In the genomic region with DNA sequence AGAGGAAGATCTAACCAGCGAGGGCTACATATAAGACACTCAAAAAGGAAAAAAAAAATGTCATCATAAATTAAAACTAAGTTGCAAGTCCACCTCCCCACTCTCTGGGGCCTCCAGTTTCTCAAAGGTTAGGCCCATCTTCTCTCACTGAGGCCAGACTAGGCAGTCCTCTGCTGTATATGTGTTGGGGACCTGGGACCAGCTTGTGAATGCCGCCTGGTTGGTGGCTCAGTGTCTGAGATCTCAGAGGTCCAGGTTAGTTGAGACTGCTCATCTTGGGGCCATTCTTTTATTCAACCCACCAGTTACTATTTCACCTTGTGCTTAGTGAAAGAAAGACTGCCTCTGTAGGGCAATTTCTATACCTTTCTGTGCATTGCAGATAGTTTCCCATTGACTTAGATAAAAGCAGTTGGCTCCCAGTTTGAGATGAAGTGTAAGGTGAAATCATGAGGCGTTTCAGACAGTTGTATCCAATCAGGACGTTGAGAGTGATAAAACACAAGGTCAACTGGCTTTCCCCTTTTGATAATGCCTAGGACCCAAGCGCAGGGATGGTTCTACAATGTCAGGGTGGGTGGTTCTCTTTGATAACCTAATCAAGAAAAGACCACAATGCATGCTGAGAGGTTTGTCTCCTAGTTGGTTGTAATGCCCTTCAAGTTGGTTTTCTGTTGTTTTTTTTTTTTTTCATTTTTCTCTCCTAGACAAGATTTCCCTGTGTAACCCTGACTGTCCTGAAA, we compare ENCODE assay signal across 19 mouse cellular contexts. TPM values are rescaled to one million over a fixed set of nuclear protein-coding genes. Genes with fewer than 3 reads are reported as not detected.
DNase-seq lines count a peak whose midpoint lies in the region; ATAC-seq and TF ChIP-seq lines count a peak whose summit lies in the region.
"Had no signal": no experiment of that assay in that cellular context is flagged by ENCODE, and none has a peak within 500 bp of the region (broad histone marks: within the 10 kb centered on the region; RNA-seq: fewer than 3 reads in every experiment).

No protein-coding gene starts in this region.

- H3K27me3 ChIP-seq in heart, embryonic 11.5 days (ENCODE audit: control insufficient read depth, insufficient read depth, low read length) = no peaks in the 10 kb centered on the region
- no peaks in the 10 kb centered on the region for H3K27me3 ChIP-seq in stomach, embryonic 15.5 days (replicated peaks)
- no peaks in the 10 kb centered on the region for H3K27me3 ChIP-seq in stomach, postnatal 0 days (ENCODE audit: control insufficient read depth, insufficient read depth, low read length)
- H3K27me3 ChIP-seq: embryonic facial prominence, embryonic 12.5 days; neural tube, embryonic 12.5 days had no signal

- H3K4me2 ChIP-seq in heart, embryonic 11.5 days = no peak overlapping the region
- no peak overlapping the region for H3K4me2 ChIP-seq in stomach, embryonic 15.5 days
- H3K4me2 ChIP-seq in stomach, postnatal 0 days (replicated peaks; ENCODE audit: low read depth) = no peak overlapping the region
- H3K4me2 ChIP-seq: embryonic facial prominence, embryonic 12.5 days; lung, embryonic 14.5 days; neural tube, embryonic 12.5 days had no signal

- H3K27ac ChIP-seq in heart, embryonic 11.5 days (ENCODE audit: low read depth, low read length) = no peak overlapping the region
- H3K27ac ChIP-seq in stomach, embryonic 15.5 days = no peak overlapping the region
- no peak overlapping the region for H3K27ac ChIP-seq in stomach, postnatal 0 days (replicated peaks)
- H3K27ac ChIP-seq: embryonic facial prominence, embryonic 12.5 days; hindbrain, embryonic 10.5 days; neural tube, embryonic 12.5 days had no signal

- peaks cover 13% of the 10 kb centered on the region for H3K4me1 ChIP-seq in heart, embryonic 11.5 days (ENCODE audit: control insufficient read depth, insufficient read depth, low read length)
- no peaks in the 10 kb centered on the region for H3K4me1 ChIP-seq in stomach, embryonic 15.5 days
- no peaks in the 10 kb centered on the region for H3K4me1 ChIP-seq in stomach, postnatal 0 days (replicated peaks; ENCODE audit: control insufficient read depth, insufficient read depth)
- H3K4me1 ChIP-seq: hindbrain, embryonic 10.5 days; neural tube, embryonic 12.5 days had no signal

- no peak for DNase-seq in heart, adult 18-20 months
- no peak for DNase-seq in stomach, postnatal 0 days (ENCODE audit: low spot score)
- peak; percentile 49 for DNase-seq in liver
- DNase-seq in cerebellum, postnatal 14 days = no peak
- DNase-seq in cerebellum, adult 8-10 months = no peak
- DNase-seq: adrenal gland, postnatal 25 days; B cell, adult 2 months; cerebellum, postnatal 10 days; gastrocnemius, postnatal 36 days; kidney, postnatal 14 days; layer of hippocampus, adult 9-11 months; lung, embryonic 14.5 days had no signal

- 38% methylated on average over 5 of the region's 5 CpGs for WGBS in heart, embryonic 11.5 days (ENCODE audit: insufficient replicate concordance)
- 62% methylated on average over 5 of the region's 5 CpGs for WGBS in stomach, embryonic 15.5 days
- WGBS in stomach, postnatal 0 days = 67% methylated on average over 5 of the region's 5 CpGs

- H3K9me3 ChIP-seq in heart, embryonic 11.5 days (replicated peaks; ENCODE audit: control insufficient read depth, low read length) = no peaks in the 10 kb centered on the region
- no peaks in the 10 kb centered on the region for H3K9me3 ChIP-seq in stomach, embryonic 15.5 days
- no peaks in the 10 kb centered on the region for H3K9me3 ChIP-seq in stomach, postnatal 0 days (ENCODE audit: control insufficient read depth, low read length)
- H3K9me3 ChIP-seq: embryonic facial prominence, embryonic 12.5 days; hindbrain, embryonic 10.5 days; neural tube, embryonic 12.5 days had no signal

- no peak overlapping the region for H3K4me3 ChIP-seq in heart, embryonic 11.5 days (ENCODE audit: low read depth, low read length)
- H3K4me3 ChIP-seq in stomach, embryonic 15.5 days (replicated peaks) = no peak overlapping the region
- H3K4me3 ChIP-seq in stomach, postnatal 0 days (ENCODE audit: low read depth, low read length) = no peak overlapping the region
- H3K4me3 ChIP-seq: embryonic facial prominence, embryonic 12.5 days; hindbrain, embryonic 10.5 days; neural tube, embryonic 12.5 days had no signal

- peaks cover 19% of the 10 kb centered on the region for H3K36me3 ChIP-seq in heart, embryonic 11.5 days (ENCODE audit: control insufficient read depth, insufficient read depth, low read length)
- peaks cover 23% of the 10 kb centered on the region for H3K36me3 ChIP-seq in stomach, embryonic 15.5 days
- H3K36me3 ChIP-seq in stomach, postnatal 0 days (ENCODE audit: control insufficient read depth, insufficient read depth, low read length) = peaks cover 11% of the 10 kb centered on the region; the same call in 1 of the 2 replicates

- ATAC-seq in heart, embryonic 11.5 days (replicated peaks; ENCODE audit: insufficient number of reproducible peaks, low FRiP score, low TSS enrichment) = 0 out of 2 replicates have a peak, but pooled peaks have one; percentile 42
- peak; percentile 58; the same call in 1 of the 2 replicates for ATAC-seq in stomach, embryonic 15.5 days (ENCODE audit: insufficient read depth, low FRiP score, low read depth)
- no peak for ATAC-seq in stomach, postnatal 0 days (ENCODE audit: low FRiP score, low TSS enrichment)
- peak; percentile 93 for ATAC-seq in megakaryocyte progenitor cell, adult 5-6 weeks (replicated peaks; ENCODE audit: poor library complexity)
- ATAC-seq: inflammation-experienced regulatory T-cells, adult 6 months had no signal

- TF ChIP-seq CTCF in stomach, postnatal 0 days (IDR thresholded peaks at IDR 0.05; ENCODE audit: low read depth) = no peak

- no peak overlapping the region for H3K9ac ChIP-seq in heart, embryonic 11.5 days (ENCODE audit: low read depth, low read length)
- no peak overlapping the region for H3K9ac ChIP-seq in stomach, embryonic 15.5 days
- no peak overlapping the region for H3K9ac ChIP-seq in stomach, postnatal 0 days (ENCODE audit: low read length)
- H3K9ac ChIP-seq: embryonic facial prominence, embryonic 12.5 days; lung, embryonic 14.5 days; neural tube, embryonic 12.5 days had no signal

- TF ChIP-seq EP300 in stomach, postnatal 0 days (optimal IDR thresholded peaks at IDR 0.05) = no peak

RNA-seq across cellular contexts. Expression of a gene that starts 12.1 kb away (rescaled TPM):
- polyA plus RNA-seq in heart, embryonic 11.5 days (2014; fragmentation: Nextera tagmentation; extraction: Ambion mirVana) = 428 and 433 TPM in 2 replicates
- 100 to 1,000 TPM; 183 to 186 TPM for total RNA-seq in heart, adult 18-20 months (2021)
- 499 and 561 TPM in 2 replicates for polyA plus RNA-seq in stomach, embryonic 15.5 days (2015; fragmentation: Nextera tagmentation; extraction: Ambion mirVana)
- 295 and 324 TPM in 2 replicates for polyA plus RNA-seq in stomach, postnatal 0 days (2015; fragmentation: Nextera tagmentation; extraction: Ambion mirVana)
- total RNA-seq in megakaryocyte progenitor cell, adult 5-6 weeks (2015) = 379 and 404 TPM in 2 replicates
- 524 and 562 TPM in 2 replicates for total RNA-seq in megakaryocyte progenitor cell, adult 5-6 weeks (2017)

RNA-seq across cellular contexts. Expression of a gene that starts 12.2 kb away (rescaled TPM):
- polyA plus RNA-seq in heart, embryonic 11.5 days (2014; fragmentation: Nextera tagmentation; extraction: Ambion mirVana) = 452 and 498 TPM in 2 replicates
- 100 to 1,000 TPM; 420 TPM for total RNA-seq in heart, adult 18-20 months (2021)
- 436 and 499 TPM in 2 replicates for polyA plus RNA-seq in stomach, embryonic 15.5 days (2015; fragmentation: Nextera tagmentation; extraction: Ambion mirVana)
- polyA plus RNA-seq in stomach, postnatal 0 days (2015; fragmentation: Nextera tagmentation; extraction: Ambion mirVana) = 154 and 166 TPM in 2 replicates
- 326 and 327 TPM in 2 replicates for total RNA-seq in megakaryocyte progenitor cell, adult 5-6 weeks (2015)
- total RNA-seq in megakaryocyte progenitor cell, adult 5-6 weeks (2017) = 523 and 628 TPM in 2 replicates

RNA-seq across cellular contexts. Expression of a gene that starts 23.3 kb away (rescaled TPM):
- polyA plus RNA-seq in heart, embryonic 11.5 days (2014; fragmentation: Nextera tagmentation; extraction: Ambion mirVana) = 27.5 and 29.2 TPM in 2 replicates
- 10 to 100 TPM; 33.3 to 33.7 TPM for total RNA-seq in heart, adult 18-20 months (2021)
- polyA plus RNA-seq in stomach, embryonic 15.5 days (2015; fragmentation: Nextera tagmentation; extraction: Ambion mirVana) = 20.5 and 21.2 TPM in 2 replicates
- polyA plus RNA-seq in stomach, postnatal 0 days (2015; fragmentation: Nextera tagmentation; extraction: Ambion mirVana) = 31.4 and 36.2 TPM in 2 replicates
- 20.7 TPM in 2 replicates for total RNA-seq in megakaryocyte progenitor cell, adult 5-6 weeks (2015)
- 15.2 and 17.0 TPM in 2 replicates for total RNA-seq in megakaryocyte progenitor cell, adult 5-6 weeks (2017)

RNA-seq across cellular contexts. Expression of a gene that starts 48.5 kb away (rescaled TPM):
- polyA plus RNA-seq in heart, embryonic 11.5 days (2014; fragmentation: Nextera tagmentation; extraction: Ambion mirVana) = 202 and 234 TPM in 2 replicates
- total RNA-seq in heart, adult 18-20 months (2021) = 10 to 100 TPM; 66.1 to 77.2 TPM
- polyA plus RNA-seq in stomach, embryonic 15.5 days (2015; fragmentation: Nextera tagmentation; extraction: Ambion mirVana) = 259 and 270 TPM in 2 replicates
- 153 TPM in 2 replicates for polyA plus RNA-seq in stomach, postnatal 0 days (2015; fragmentation: Nextera tagmentation; extraction: Ambion mirVana)
- 265 and 295 TPM in 2 replicates for total RNA-seq in megakaryocyte progenitor cell, adult 5-6 weeks (2015)
- total RNA-seq in megakaryocyte progenitor cell, adult 5-6 weeks (2017) = 242 and 294 TPM in 2 replicates

RNA-seq across cellular contexts. Expression of a gene that starts 55.2 kb away (rescaled TPM):
- polyA plus RNA-seq in heart, embryonic 11.5 days (2014; fragmentation: Nextera tagmentation; extraction: Ambion mirVana) = 119 and 120 TPM in 2 replicates
- 10 to 100 TPM; 29.4 to 33.9 TPM for total RNA-seq in heart, adult 18-20 months (2021)
- 144 and 156 TPM in 2 replicates for polyA plus RNA-seq in stomach, embryonic 15.5 days (2015; fragmentation: Nextera tagmentation; extraction: Ambion mirVana)
- polyA plus RNA-seq in stomach, postnatal 0 days (2015; fragmentation: Nextera tagmentation; extraction: Ambion mirVana) = 128 and 139 TPM in 2 replicates
- total RNA-seq in megakaryocyte progenitor cell, adult 5-6 weeks (2015) = 50.1 and 52.7 TPM in 2 replicates
- total RNA-seq in megakaryocyte progenitor cell, adult 5-6 weeks (2017) = 35.1 and 37.7 TPM in 2 replicates
